Mouse (Mus musculus): Measurements from ENCODE around the gene Gm21028. TPM values are rescaled to one million over a fixed set of nuclear protein-coding genes. Genes with fewer than 3 reads are reported as not detected.
"Not testable (repeated sequence)": the region's sequence is repeated elsewhere in the genome, so short reads cannot be mapped to it uniquely, and the experiment has no call there.

Gm21028 gene
- not detected for total RNA-seq (2021)
- long read RNA-seq, experiment 1 = 0 reads
- long read RNA-seq, experiment 2 = 0 reads

DNA sequence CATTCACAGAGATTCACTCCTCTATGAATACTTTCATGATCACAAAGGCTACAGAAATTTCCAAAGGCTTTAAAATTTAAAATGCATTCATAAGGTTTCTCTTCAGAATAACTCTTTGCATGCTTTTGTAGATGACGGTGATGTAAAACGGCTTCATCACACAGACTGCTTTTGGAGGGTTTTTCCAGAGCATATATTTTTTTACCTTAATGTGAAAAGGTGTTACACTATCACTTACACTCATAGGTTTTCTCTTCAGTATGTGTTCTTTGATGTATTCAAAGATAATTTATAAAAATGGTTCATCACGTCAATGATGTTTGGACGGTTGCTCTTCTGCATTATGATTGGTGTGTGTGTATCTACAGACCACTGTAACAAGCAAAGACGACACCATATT is at the start of gene Gm21028:
TSS of gene Gm21028 (minus strand) at position 101 of the 400 bp plus-strand sequence.
- DNase-seq = no peak
- intact Hi-C loops (cut with DNase I) = no loop called here

DNA sequence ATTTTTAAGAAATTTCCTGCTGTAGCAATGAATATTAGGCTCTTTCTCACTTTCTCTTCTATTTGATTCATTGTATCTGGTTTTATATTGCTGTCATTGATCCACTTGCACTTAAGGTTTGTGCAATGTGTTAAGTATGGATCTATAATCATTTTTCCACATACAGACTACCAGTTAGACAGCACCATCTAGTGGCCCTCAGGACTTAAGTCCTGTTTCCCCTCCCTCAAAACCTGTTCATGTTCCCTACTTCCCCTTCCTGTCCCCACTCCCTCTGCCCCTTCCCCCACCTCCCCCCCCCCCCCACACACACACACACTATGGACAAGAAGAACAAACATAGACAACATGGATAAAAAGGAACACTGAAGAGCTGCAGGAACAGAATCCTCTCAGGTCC is 17.3 kb upstream of the Gm21028 start:
- intact Hi-C loops (cut with DNase I); DNase-seq: not testable (repeated sequence)

DNA sequence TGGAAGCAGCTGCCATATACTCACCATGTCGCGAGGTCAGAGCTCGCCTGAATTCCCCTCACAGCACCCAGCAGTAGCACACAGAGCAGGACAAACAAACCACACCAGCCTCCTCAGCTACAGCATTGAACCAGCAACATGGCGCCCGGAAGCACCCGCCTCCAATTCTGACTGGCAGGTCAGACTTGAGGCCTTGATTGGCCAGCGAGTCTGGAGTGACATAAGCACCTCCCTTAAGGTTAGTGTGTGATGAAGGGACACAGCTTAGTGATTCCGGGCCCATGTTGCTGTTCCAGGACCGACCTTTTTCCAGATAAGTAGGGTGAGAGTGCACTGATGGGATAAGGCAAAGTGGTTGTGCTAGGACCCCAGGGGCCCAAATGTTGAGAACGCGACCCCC is 14.0 kb upstream of the Gm21028 start, which contains the start of gene Zfp977:
TSS of gene Zfp977 (minus strand) at position 135 of the 400 bp plus-strand sequence.
- intact Hi-C loops (cut with DNase I); DNase-seq: not testable (repeated sequence)

DNA sequence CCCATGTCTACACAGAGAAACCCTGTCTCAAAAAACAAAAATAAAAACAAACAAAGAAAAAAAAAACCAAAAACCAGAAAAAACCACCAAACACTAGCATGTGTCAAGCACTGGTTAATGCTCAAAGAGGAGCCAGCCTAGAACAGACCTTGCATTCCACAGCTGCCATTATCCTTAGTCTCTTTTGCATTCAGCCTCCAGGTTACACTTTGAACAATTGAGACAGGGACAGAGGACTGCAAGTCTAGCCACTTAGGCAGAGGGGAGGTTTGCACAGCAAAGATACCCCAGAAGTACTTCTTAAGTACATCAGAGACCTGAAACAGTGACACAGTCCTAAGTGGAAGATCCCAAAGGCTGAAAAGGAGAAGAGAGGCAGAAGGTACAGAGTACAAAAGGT is 12.9 kb upstream of the Gm21028 start:
- DNase-seq; intact Hi-C loops (cut with DNase I): not testable (repeated sequence)

DNA sequence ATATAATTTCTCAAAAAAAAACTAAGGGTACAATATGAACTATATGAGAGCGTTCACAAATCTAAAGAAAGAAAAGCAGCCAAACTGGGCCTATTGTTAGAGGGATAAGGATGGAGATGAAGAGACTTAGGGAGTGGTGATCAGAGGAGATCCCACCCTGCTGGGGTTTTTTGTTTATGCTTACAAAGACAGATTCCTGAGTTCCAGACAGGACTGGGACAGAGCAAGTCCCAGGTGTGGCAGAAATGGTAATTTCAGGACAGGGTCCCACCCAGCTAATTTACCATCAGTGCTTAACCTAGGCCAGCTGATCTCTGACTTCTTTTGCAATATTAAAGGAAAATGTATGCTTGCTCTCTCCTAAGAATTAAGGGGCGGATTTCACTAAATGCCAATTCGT is 26.6 kb downstream of the Gm21028 start:
- intact Hi-C loops (cut with DNase I) = no loop called here
- DNase-seq = no peak

Small RNA genes lying within 50 kb of the gene (microRNA-seq; reads per million reads assigned to microRNA genes)
- 0 reads per million in 2 experiments for gene Gm24938

Other genes with a start within 250 kb of the Gm21028 start
- gene 4933421I07Rik, start 130.5 kb downstream of the Gm21028 start, total RNA-seq (2021) = not detected
- 1 to 10 TPM; 6.8 to 7.2 TPM for gene Zfp141, start 72.8 kb downstream of the Gm21028 start, total RNA-seq (2021)
- under 1 TPM; 0.38 to 0.80 TPM for gene Zfp977, start 14.0 kb upstream of the Gm21028 start, total RNA-seq (2021)
- gene Zfp976, start 64.0 kb upstream of the Gm21028 start, total RNA-seq (2021) = 1 to 10 TPM; 2.4 to 2.5 TPM
- gene Zfp975, start 114.2 kb upstream of the Gm21028 start, total RNA-seq (2021) = 1 to 10 TPM; 5.0 to 5.4 TPM
- gene Gm17067, start 148.4 kb upstream of the Gm21028 start, total RNA-seq (2021) = not detected
- not detected for gene Vmn2r62, start 214.9 kb upstream of the Gm21028 start, total RNA-seq (2021)